Mouse (Mus musculus) erythroblast, embryonic 14.5 days (primary cell): ENCODE measurements around the gene Trim67.

Experiments used
- GATA1 ChIP-seq: IDR thresholded peaks from 2 replicates; pipeline ENCODE4 v1.6.1; 2012; ENCODE audit warnings: low read length, inconsistent platforms, mixed read lengths
- TAL1 ChIP-seq: IDR thresholded peaks from 3 replicates; pipeline ENCODE4 v1.6.1; 2012; ENCODE audit warnings: low read length, inconsistent platforms, mixed read lengths

DNA sequence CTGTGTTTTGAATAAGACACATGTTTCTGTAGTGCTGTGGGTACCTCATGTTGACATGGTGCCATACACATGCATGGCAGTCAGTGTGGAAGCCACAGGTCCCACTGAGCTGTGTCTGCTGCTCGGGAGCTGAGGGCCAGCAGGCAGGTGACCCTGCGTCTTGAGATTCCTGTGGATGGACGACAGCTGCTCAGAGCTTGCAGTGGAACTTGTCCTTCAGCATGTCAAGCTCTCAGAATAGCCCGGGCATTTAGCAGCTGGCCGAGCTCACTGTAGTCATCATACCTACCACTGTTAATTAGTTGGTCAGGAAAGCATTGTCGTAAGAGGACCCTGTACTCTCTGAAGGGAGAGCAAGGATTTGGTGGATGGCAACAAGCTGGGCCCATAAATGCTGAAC lies 76.8 kb downstream of the Trim67 start:
- no peak for TF ChIP-seq TAL1
- TF ChIP-seq GATA1 = no peak
